Mouse (Mus musculus): ENCODE data around the gene Smagp. TPM values are rescaled to one million over a fixed set of nuclear protein-coding genes. Genes with fewer than 3 reads are reported as not detected.

The Smagp gene
- polyA plus RNA-seq, 1 experiment from 2014 or later: 1.8 TPM

DNA sequence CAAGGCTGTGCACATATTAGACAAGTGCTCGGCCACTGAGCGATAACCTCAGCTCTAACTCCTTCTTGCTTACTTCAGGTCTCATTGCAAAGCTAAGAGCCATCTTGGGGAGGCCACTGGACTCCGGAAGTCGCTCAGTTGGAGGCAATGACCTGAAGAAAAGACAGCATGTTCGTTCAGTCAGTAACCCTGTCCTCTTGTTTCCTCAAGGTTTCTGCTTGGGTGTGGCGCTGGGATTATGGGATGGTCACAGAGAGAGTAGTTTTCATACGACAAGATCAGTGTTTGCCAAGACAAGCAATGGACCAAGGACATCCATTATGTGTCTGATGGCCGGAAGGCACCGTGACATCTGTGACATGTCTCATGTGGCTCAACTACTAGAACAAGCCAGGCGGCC, 37.8 kb upstream of the Smagp start:
- H3K27me3 ChIP-seq: no peaks in the 10 kb centered on the region
- no peak overlapping the region for H3K4me3 ChIP-seq
- H3K4me2 ChIP-seq (replicated peaks): no peak overlapping the region
- no peak overlapping the region for H3K9ac ChIP-seq (replicated peaks)
- H3K36me3 ChIP-seq: no peaks in the 10 kb centered on the region
- H3K9me3 ChIP-seq: no peaks in the 10 kb centered on the region
- 89% methylated on average over 10 of the region's 10 CpGs for WGBS
- ATAC-seq (replicated peaks): no peak
- H3K4me1 ChIP-seq: no peaks in the 10 kb centered on the region
- H3K27ac ChIP-seq (replicated peaks): no peak overlapping the region

DNA sequence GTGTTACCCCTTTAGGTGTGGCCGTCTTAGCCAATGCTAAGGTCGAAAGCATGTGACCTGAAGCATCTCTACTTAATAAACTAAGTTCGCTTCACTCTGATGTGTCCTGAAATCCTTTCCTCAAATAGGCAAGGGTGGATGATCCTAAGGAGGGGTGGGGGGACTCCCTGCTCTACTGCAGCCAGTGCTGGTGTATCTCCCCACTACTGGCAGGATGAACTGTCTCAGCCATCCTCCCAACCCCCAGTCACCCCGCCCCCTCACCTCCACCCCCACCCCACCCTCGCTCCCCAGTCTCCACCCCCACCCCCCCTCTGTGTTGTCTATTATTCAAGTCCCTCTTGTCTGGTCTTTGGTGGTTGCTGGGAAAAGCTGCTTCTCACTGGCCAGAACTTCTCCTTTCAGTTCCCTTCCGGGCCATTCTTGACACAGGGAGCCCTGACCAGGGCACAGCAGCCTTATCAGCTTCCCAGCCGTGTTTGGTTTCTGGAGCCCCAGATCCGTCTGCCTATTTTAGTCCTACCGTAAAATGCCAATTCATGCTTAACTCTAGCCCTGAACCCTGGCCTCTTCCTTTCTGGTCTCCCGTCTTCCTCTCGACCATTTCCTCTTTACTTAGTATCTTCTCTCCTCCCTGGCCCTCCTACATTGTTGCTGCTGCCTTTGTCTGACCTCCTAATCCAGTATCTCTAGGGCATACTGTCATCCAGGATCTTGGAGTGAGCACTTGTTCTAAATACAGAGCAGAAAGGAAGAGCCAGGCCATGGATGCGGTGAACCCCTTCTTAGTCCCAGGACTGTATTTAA, 37.0 kb upstream of the Smagp start:
- H3K27me3 ChIP-seq: no peaks in the 10 kb centered on the region
- no peak overlapping the region for H3K9ac ChIP-seq (replicated peaks)
- WGBS: 44% methylated on average over 12 of the region's 12 CpGs
- no peak overlapping the region for H3K27ac ChIP-seq (replicated peaks)
- H3K4me2 ChIP-seq (replicated peaks): no peak overlapping the region
- no peaks in the 10 kb centered on the region for H3K36me3 ChIP-seq
- H3K9me3 ChIP-seq: no peaks in the 10 kb centered on the region
- H3K4me3 ChIP-seq: no peak overlapping the region
- no peak for ATAC-seq (replicated peaks)
- no peaks in the 10 kb centered on the region for H3K4me1 ChIP-seq

DNA sequence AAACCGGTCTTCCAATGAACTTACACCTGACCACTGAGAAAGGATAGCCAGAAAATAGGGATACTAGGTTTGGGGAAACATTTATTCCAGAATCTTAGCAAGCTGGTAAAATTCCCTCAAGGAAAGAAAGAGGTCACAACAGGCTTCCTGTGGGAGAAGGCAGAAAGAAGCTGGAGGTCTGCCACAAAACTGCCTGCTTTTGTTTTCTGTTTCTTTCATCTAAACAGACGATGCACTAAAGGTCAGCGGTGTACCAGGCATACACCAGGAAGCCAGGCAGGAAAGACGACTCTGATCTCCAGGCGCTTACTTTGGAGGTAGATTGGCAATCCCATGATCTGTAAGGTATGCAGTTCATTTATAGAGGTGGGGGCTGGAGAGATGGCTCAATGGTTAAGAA, 34.1 kb upstream of the Smagp start:
- Histone ChIP-seq H3K9me3 (no peaks in the 10 kb centered on the region), H3K4me1 (no peaks in the 10 kb centered on the region), H3K27me3 (no peaks in the 10 kb centered on the region), H3K4me3 (no peak overlapping the region), H3K27ac (replicated peaks) (no peak overlapping the region), H3K4me2 (replicated peaks) (no peak overlapping the region), H3K9ac (replicated peaks) (no peak overlapping the region), H3K36me3 (no peaks in the 10 kb centered on the region)
- no peak for ATAC-seq (replicated peaks)
- WGBS: 67% methylated on average over 5 of the region's 5 CpGs

DNA sequence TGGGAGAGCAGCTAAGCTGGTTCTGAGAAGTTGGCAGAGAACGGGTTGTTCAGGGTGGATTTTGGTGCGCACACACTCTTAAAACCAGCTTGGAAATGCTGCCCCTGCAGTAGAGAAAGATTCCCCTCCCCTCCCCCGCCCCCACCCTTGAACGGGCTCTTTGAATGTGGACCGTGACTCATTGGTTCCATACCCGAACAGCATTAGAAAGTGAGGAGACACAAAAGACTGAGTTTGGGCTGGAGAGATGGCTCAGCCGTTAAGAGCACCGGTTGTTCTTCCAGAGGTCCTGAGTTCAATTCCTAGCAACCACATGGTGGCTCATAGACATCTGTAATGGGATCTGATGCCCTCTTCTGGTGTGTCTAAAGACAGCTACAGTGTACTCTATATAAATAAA, 33.3 kb upstream of the Smagp start:
- no peak overlapping the region for H3K4me3 ChIP-seq
- no peaks in the 10 kb centered on the region for H3K4me1 ChIP-seq
- ATAC-seq (replicated peaks): no peak
- H3K9me3 ChIP-seq: no peaks in the 10 kb centered on the region
- H3K4me2 ChIP-seq (replicated peaks): no peak overlapping the region
- no peaks in the 10 kb centered on the region for H3K36me3 ChIP-seq
- H3K27me3 ChIP-seq: no peaks in the 10 kb centered on the region
- no peak overlapping the region for H3K27ac ChIP-seq (replicated peaks)
- 88% methylated on average over 8 of the region's 8 CpGs for WGBS
- no peak overlapping the region for H3K9ac ChIP-seq (replicated peaks)

DNA sequence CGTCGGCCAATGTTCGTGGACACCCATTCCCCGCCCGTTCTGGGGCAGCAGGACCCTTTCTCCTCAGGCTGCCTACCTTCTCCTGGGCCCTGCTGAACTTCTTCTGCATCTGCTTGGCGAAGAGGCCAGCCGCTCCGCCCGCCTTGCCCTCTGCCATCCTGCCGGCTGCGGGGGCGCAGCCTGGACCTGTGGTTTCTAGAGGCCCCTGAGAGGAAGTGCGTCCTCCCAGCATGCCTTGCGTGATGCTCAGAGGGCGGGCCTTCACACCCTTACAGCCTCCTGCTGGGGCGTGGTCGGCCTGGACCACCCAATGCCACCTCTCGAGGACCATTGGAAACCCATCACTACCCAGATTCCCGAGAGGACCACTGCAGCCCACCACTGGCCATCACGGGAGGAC, 32.6 kb upstream of the Smagp start, which contains the start of gene Bin2:
TSS of gene Bin2 (minus strand) at position 217 of the 400 bp plus-strand sequence.
- Histone ChIP-seq H3K4me1 (no peaks in the 10 kb centered on the region), H3K9ac (replicated peaks) (no peak within 1 kb of the TSS), H3K36me3 (no peaks in the 10 kb centered on the region), H3K4me2 (replicated peaks) (no peak within 1 kb of the TSS), H3K27ac (replicated peaks) (no peak within 1 kb of the TSS), H3K27me3 (no peaks in the 10 kb centered on the region), H3K4me3 (no peak within 1 kb of the TSS), H3K9me3 (no peaks in the 10 kb centered on the region)
- 94% methylated on average over 20 of the region's 20 CpGs for WGBS
- ATAC-seq (replicated peaks): no peak

DNA sequence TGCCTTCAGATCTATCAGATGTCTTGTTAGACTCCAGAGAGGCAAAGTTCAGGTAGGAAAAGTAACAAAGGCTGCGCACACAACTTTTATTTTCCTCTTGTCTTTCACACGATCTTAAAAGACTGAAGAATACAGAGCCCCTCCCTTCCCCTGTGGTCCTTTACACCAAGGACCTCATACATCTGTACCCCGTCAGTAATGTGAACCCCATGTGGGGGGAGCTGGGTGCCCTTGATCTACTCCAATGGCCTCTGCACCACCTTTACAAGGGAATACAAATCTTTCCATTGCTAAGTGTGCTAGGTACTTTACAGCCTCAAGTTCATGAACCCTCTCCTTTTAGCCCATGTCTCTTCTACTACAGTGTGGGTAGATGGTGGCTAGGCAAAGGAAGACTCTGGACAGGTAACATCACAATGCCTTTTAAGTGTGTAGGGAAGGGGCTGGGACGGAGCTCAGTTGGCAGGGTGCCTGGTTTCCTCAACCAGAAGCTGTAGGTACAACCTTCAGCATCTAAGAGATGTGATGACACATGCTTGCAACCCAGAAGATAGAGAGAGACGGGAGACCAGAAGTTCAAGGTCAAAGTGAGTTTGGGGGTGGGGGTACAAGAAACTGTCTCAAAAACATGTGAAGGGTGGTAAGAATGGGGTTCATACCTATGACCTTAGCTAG, 31.3 kb upstream of the Smagp start:
- no peak overlapping the region for H3K4me3 ChIP-seq
- no peak overlapping the region for H3K27ac ChIP-seq (replicated peaks)
- H3K4me2 ChIP-seq (replicated peaks): no peak overlapping the region
- no peaks in the 10 kb centered on the region for H3K9me3 ChIP-seq
- 86% methylated on average over 5 of the region's 5 CpGs for WGBS
- ATAC-seq (replicated peaks): no peak
- no peak overlapping the region for H3K9ac ChIP-seq (replicated peaks)
- no peaks in the 10 kb centered on the region for H3K36me3 ChIP-seq
- H3K4me1 ChIP-seq: no peaks in the 10 kb centered on the region
- H3K27me3 ChIP-seq: no peaks in the 10 kb centered on the region

DNA sequence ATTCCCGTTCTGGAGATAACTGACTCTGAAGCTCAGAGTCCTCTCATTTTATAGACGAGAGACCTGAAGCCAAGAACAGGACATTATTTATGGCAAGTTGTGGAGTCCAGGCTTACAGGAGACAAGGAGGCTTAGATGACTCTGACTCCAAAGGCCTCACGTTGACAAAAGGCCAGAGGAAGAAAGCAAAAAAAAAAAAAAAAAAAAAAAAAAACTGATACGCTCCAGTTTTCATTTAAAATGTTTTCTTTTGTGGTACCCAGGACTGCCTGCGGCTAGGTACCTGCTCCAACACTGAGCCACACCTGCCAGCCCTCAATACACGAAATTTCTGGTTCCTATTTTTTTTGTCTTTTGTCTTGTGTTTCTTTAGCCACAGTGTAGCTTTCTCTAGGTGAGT, 30.7 kb upstream of the Smagp start:
- H3K9ac ChIP-seq (replicated peaks): no peak overlapping the region
- H3K4me2 ChIP-seq (replicated peaks): no peak overlapping the region
- no peak overlapping the region for H3K4me3 ChIP-seq
- no peaks in the 10 kb centered on the region for H3K27me3 ChIP-seq
- no peak overlapping the region for H3K27ac ChIP-seq (replicated peaks)
- ATAC-seq (replicated peaks): no peak
- no peaks in the 10 kb centered on the region for H3K4me1 ChIP-seq
- WGBS: 65% methylated on average over 6 of the region's 6 CpGs
- no peaks in the 10 kb centered on the region for H3K36me3 ChIP-seq
- no peaks in the 10 kb centered on the region for H3K9me3 ChIP-seq

DNA sequence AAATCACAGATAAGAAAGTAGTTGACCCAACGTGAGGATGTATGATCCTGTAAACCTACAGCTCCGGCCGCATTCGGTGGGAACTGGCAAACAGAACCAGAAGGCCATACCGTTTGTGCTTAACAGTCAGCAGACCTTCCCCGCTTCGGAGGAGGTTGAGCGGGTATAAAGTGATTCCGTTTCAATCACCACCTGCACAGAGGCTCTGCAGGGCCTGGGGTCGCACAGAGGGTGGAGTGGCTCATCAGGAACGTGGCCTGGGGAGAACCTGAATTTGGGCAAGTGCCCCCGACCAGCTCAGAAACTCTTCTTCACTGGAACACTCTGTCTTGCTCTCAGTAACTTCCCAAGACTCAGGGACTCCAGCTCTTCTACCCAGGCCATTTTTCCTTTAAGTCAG, 30.1 kb upstream of the Smagp start:
- no peak overlapping the region for H3K9ac ChIP-seq (replicated peaks)
- H3K9me3 ChIP-seq: no peaks in the 10 kb centered on the region
- no peak overlapping the region for H3K27ac ChIP-seq (replicated peaks)
- H3K4me3 ChIP-seq: no peak overlapping the region
- H3K4me2 ChIP-seq (replicated peaks): no peak overlapping the region
- WGBS: 45% methylated on average over 12 of the region's 12 CpGs
- H3K4me1 ChIP-seq: no peaks in the 10 kb centered on the region
- H3K27me3 ChIP-seq: no peaks in the 10 kb centered on the region
- no peak for ATAC-seq (replicated peaks)
- H3K36me3 ChIP-seq: no peaks in the 10 kb centered on the region

DNA sequence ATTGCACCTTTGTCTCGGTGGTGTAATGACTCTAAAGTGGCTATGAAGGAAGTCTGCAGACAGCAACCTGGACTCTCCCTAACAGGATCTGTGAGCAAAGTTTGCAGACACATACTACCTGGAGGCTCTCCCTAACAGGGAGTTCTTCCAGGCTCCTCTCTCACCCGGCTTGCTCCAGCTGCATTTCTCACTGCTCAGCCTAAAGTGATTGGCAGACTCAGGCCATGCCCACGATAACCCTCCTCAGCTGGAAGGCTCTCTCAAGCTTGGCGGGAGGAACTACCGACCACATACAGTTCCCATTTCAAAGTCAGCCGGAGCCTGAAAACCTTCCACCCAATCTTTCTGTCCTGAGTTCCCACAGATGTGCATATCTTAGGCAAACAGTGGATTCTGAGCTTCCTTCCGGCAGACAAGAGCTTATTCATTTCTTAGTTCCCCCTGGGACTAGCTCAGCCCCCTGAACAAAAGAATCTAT, 29.5 kb upstream of the Smagp start:
- H3K27ac ChIP-seq (replicated peaks): no peak overlapping the region
- 9% methylated on average over 7 of the region's 7 CpGs for WGBS
- no peak overlapping the region for H3K9ac ChIP-seq (replicated peaks)
- no peaks in the 10 kb centered on the region for H3K36me3 ChIP-seq
- no peak for ATAC-seq (replicated peaks)
- no peaks in the 10 kb centered on the region for H3K27me3 ChIP-seq
- no peak overlapping the region for H3K4me3 ChIP-seq
- H3K9me3 ChIP-seq: no peaks in the 10 kb centered on the region
- no peaks in the 10 kb centered on the region for H3K4me1 ChIP-seq
- H3K4me2 ChIP-seq (replicated peaks): no peak overlapping the region

DNA sequence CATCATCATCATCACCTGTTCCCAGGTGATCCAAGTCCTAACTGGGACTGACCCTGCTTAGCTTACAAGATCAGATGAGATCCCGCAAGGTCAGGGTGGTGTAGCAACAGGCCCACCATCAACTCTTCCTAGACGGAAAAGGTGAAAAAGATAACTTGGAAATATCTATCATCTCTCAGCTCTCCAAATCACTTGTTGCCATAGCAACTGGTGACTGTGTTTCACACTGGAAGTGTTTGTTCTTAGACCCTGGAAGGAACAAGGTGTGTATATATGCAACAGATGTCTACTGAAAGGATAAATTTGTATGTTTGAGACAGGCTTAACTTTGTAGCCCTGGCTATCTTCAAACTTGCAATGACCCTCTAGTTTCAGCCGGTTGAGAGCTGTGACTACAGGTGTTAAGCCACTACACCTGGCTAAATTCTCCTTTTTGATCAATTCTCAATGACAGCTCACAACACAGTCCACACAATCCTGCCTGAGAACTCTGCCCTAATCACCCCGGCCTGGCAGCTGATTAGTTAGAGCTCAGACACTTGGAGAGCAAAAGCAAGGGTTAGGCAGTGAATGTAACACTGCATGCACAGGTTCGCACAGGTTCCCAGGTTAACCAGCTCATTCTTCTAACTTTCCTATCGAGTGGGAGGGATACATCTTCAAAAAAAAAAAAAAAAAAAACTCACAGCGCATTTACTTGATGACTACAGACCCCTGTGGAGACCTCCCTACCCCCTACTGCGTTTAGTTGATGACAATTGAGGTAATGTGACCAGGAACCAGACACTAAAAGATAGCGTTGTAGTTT, 28.9 kb upstream of the Smagp start:
- WGBS: 38% methylated on average over 9 of the region's 9 CpGs
- no peak overlapping the region for H3K4me3 ChIP-seq

DNA sequence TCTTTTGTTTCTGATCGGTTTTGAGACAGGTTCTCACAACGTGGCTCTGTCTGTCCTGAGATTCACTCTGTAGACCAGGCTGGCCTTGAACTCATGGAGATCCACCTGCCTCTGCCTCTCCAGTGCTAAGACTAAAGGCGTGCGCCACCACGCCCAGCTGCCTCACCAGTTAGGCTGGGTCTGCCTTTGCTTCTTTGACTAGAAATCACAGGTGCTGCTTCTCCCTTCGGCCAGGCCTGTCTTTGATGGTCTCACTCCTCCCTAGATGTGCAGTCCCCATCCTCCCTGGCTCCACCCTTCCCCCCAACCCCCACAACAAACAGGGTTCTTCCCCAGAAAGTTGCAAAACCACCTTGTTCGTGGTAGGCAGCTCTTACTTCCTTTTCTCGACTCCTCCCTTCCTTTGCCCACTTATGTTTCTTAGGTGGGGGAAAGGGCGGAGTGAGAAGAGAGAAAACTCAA, 28.1 kb upstream of the Smagp start:
- Histone ChIP-seq H3K36me3 (no peaks in the 10 kb centered on the region), H3K9me3 (no peaks in the 10 kb centered on the region), H3K27ac (replicated peaks) (no peak overlapping the region), H3K27me3 (no peaks in the 10 kb centered on the region), H3K4me2 (replicated peaks) (no peak overlapping the region), H3K4me3 (no peak overlapping the region), H3K4me1 (no peaks in the 10 kb centered on the region), H3K9ac (replicated peaks) (no peak overlapping the region)
- no peak for ATAC-seq (replicated peaks)
- 87% methylated on average over 9 of the region's 9 CpGs for WGBS

More for the DNA sequence above, 28.9 kb upstream of the Smagp start:
- H3K27me3 ChIP-seq: no peaks in the 10 kb centered on the region
- H3K36me3 ChIP-seq: no peaks in the 10 kb centered on the region
- no peaks in the 10 kb centered on the region for H3K9me3 ChIP-seq
- ATAC-seq (replicated peaks): no peak
- H3K27ac ChIP-seq (replicated peaks): no peak overlapping the region
- no peak overlapping the region for H3K4me2 ChIP-seq (replicated peaks)
- no peak overlapping the region for H3K9ac ChIP-seq (replicated peaks)
- no peaks in the 10 kb centered on the region for H3K4me1 ChIP-seq

DNA sequence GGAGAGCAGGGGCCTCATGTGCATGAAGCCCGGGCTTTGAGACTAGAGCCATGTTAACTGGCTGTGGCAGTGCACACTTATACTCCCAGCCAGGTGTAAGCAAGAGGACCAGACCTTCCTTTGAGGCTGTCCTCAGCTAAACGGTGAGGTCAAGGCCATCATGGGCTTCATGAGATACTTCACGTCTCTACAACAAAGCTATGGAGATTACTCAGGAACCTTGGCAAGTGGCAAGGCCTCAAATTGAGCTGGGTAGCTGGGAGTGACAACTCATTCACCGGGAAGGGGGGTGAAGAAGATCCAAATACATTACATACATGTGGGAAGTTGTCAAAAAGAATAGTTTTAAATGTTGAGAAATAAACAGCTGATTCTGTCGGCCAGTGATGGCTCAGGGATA, 24.1 kb upstream of the Smagp start:
- no peak for ATAC-seq (replicated peaks)
- no peaks in the 10 kb centered on the region for H3K4me1 ChIP-seq
- H3K9ac ChIP-seq (replicated peaks): no peak overlapping the region
- H3K27ac ChIP-seq (replicated peaks): no peak overlapping the region
- no peaks in the 10 kb centered on the region for H3K9me3 ChIP-seq
- no peak overlapping the region for H3K4me2 ChIP-seq (replicated peaks)
- H3K36me3 ChIP-seq: no peaks in the 10 kb centered on the region
- 93% methylated on average over 5 of the region's 5 CpGs for WGBS
- no peak overlapping the region for H3K4me3 ChIP-seq
- H3K27me3 ChIP-seq: no peaks in the 10 kb centered on the region
